Mouse (Mus musculus): ENCODE measurements around the gene Chchd6. TPM values are rescaled to one million over a fixed set of nuclear protein-coding genes. Genes with fewer than 3 reads are reported as not detected.
A peak's percentile ranks its signal among the peaks of the same experiment; 100 is the strongest.

Chchd6 gene
- total and polyA plus RNA-seq, 3 experiments = 4.7 to 15.8 (median 7.1) TPM

DNA sequence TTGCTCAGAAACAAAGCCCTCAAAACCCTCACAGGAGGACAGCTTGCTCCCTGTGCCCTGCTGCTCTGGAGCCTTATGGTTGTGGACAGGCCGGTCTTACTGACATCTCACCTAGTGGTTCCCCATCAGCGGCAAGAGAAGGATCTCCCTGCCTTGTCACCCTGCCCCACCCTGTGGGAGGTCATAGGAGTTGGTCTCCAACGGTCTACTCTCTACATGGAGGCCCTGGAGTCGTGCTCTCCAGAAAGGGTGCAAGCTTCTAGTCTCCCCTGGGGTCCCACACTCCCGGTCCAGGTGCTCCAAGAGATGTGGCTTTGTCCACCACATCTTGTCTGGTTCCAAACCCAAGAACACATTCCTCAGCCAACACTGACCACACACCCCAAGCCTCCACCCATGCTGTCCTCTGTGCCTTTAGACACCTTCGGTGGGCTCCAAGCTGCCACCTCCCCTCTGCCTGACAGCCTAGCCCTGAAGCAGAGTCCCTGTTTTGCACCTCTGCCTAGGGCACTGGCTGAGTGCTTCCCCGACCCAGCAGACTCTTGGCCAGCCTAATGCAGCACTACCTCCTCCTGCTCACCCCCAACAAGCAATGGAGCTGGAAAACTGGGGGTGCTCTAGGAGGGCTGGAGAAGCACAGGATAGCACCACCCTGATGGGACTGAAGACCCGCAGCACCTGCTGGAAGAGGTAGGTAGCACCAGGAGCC lies 234.6 kb downstream of the Chchd6 start:
- H3K9me3 ChIP-seq (replicated peaks) = no peaks in the 10 kb centered on the region
- peak overlapping the region; percentile 81 for H3K4me3 ChIP-seq (ENCODE audit: low read depth, low read length)
- H3K4me1 ChIP-seq (ENCODE audit: insufficient read depth, low read depth, low read length) = peaks cover 63% of the 10 kb centered on the region
- peak; percentile 78 for ATAC-seq (ENCODE audit: extremely low read depth, insufficient number of reproducible peaks, low FRiP score, poor library complexity, severe bottlenecking)
- peaks cover 40% of the 10 kb centered on the region for H3K36me3 ChIP-seq (replicated peaks)
- no peak for TF ChIP-seq GATA2 (IDR thresholded peaks at IDR 0.05; ENCODE audit: borderline replicate concordance, low read depth, low read length)
- no peak for TF ChIP-seq GATA1 (IDR thresholded peaks at IDR 0.05; ENCODE audit: borderline replicate concordance, low read length)
- TF ChIP-seq TAL1 (conservative IDR thresholded peaks at IDR 0.05; ENCODE audit: low read depth, low read length) = no peak
- TF ChIP-seq POLR2AphosphoS5 (IDR thresholded peaks at IDR 0.05; ENCODE audit: insufficient replicate concordance, low read depth, low read length) = no peak
- no peak for TF ChIP-seq CTCF (IDR thresholded peaks at IDR 0.05; ENCODE audit: low read depth, low read length)
- peaks cover 25% of the 10 kb centered on the region for H3K27me3 ChIP-seq (ENCODE audit: insufficient read depth, low read length)
- peak; percentile 67 for DNase-seq (ENCODE audit: low spot score)

DNA sequence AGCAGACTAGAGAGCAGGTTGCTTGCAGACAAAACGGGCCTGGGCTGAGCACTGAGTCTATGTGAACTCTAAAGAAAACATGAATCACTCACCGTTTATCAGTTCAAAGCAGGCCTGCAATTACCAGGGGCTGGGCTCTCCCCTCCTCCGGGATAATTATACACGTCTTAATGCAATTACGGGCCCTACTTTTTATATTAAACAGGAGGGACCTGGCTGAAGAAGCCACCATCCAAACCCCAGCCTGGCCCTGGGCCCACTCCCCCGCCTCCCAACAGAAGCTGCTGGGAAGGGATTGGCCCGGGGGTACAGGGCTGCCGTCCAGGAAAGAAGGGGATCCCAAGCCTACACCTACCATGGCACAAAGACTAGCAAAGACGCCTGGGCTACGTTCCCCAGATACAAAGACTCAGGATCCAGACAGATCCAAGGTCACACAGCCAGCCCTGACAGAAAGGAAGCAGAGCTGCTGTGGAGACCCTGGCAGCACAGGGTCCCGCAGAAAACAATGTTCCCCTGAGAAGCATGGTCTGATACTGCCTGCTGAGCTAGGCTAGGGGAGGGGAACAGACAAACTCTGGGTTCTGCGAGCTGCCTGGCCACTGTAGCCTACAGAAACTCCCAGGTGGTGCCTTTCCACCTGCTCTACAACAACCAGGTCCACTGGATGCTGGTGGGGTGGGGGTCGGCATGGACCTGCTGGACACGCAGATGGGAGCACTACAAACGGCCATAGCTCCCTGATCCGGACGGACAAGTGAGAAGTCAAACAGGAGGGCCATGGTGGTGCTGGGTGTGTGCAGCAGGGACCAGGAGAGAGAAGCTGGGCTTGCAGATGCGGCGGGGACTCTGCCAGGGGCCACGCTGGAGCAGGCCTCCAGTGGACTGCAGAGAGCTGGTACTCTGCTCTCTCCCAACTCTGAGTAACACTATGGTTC lies 235.4 kb downstream of the Chchd6 start:
- ATAC-seq (ENCODE audit: extremely low read depth, insufficient number of reproducible peaks, low FRiP score, poor library complexity, severe bottlenecking) (no peak), DNase-seq (ENCODE audit: low spot score) (no peak)
- Histone ChIP-seq H3K36me3 (replicated peaks) (peaks cover 48% of the 10 kb centered on the region), H3K4me3 (ENCODE audit: low read depth, low read length) (peak overlapping the region; percentile 81; the same call in 1 of the 2 replicates), H3K9me3 (replicated peaks) (no peaks in the 10 kb centered on the region), H3K4me1 (ENCODE audit: insufficient read depth, low read depth, low read length) (peaks cover 63% of the 10 kb centered on the region), H3K27me3 (ENCODE audit: insufficient read depth, low read length) (peaks cover 18% of the 10 kb centered on the region)
- no peak for TF ChIP-seq CTCF (IDR thresholded peaks at IDR 0.05; ENCODE audit: low read depth, low read length)
- no peak for TF ChIP-seq GATA2 (IDR thresholded peaks at IDR 0.05; ENCODE audit: borderline replicate concordance, low read depth, low read length)
- no peak for TF ChIP-seq GATA1 (IDR thresholded peaks at IDR 0.05; ENCODE audit: borderline replicate concordance, low read length)
- TF ChIP-seq TAL1 (conservative IDR thresholded peaks at IDR 0.05; ENCODE audit: low read depth, low read length) = no peak
- no peak for TF ChIP-seq POLR2AphosphoS5 (IDR thresholded peaks at IDR 0.05; ENCODE audit: insufficient replicate concordance, low read depth, low read length)

- H3K36me3 ChIP-seq (replicated peaks) = peaks cover 57% of the 10 kb centered on the region
- no peak overlapping the region; the same call in 1 of the 2 replicates for H3K4me3 ChIP-seq (ENCODE audit: low read depth, low read length)
- no peaks in the 10 kb centered on the region for H3K9me3 ChIP-seq (replicated peaks)
- H3K27me3 ChIP-seq (ENCODE audit: insufficient read depth, low read length) = peaks cover 16% of the 10 kb centered on the region
- peaks cover 57% of the 10 kb centered on the region for H3K4me1 ChIP-seq (ENCODE audit: insufficient read depth, low read depth, low read length)
- ATAC-seq (ENCODE audit: extremely low read depth, insufficient number of reproducible peaks, low FRiP score, poor library complexity, severe bottlenecking) (no peak), DNase-seq (ENCODE audit: low spot score) (no peak)
- TF ChIP-seq POLR2AphosphoS5 (IDR thresholded peaks at IDR 0.05; ENCODE audit: insufficient replicate concordance, low read depth, low read length) (no peak), CTCF (IDR thresholded peaks at IDR 0.05; ENCODE audit: low read depth, low read length) (no peak), TAL1 (conservative IDR thresholded peaks at IDR 0.05; ENCODE audit: low read depth, low read length) (no peak), GATA2 (IDR thresholded peaks at IDR 0.05; ENCODE audit: borderline replicate concordance, low read depth, low read length) (no peak), GATA1 (IDR thresholded peaks at IDR 0.05; ENCODE audit: borderline replicate concordance, low read length) (no peak)
These were observed 236.3 kb downstream of the Chchd6 start for GRCm38 (mm10) chr6:89359192-89359591.

DNA sequence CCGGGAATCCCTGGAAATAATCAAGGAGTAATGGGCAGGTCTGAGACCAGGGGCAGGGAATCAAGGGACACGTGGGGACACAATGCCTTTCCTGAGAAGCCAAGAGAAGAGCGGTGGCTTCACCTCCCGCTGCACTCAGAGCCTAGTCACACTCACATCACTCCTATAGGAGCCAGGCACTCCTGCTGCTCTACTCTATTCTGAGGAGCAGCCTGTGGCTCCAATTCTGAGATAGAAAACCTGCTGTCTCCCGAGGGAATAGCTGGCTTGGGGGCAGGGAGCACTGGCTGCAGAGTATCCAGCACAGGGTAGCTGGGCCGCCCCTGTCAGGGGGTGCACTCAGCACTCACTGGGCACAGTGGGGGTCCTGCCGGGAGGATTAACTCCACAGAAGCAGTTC lies 239.8 kb downstream of the Chchd6 start:
- Histone ChIP-seq H3K36me3 (replicated peaks) (peaks cover 91% of the 10 kb centered on the region), H3K27me3 (ENCODE audit: insufficient read depth, low read length) (no peaks in the 10 kb centered on the region)
- DNase-seq (ENCODE audit: low spot score) = no peak

DNA sequence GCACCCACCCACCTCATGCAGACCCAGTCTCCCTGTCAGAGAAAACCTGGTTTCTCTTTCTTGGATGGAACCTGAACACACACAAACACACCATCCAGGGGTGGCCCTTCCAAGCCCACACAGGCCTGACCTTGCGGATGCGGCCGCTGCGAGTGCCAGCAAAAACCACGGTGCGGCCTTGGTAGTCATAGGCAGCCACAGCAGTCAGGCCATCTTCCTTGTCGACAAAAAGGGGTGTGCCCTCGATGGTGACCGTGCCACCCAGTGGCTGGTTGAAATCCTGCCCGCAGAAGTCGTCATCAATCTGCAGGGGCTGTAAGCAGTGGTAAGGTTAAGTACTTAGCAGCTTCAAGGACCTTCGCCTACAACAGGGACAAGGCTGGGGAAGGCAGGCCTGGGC lies 240.7 kb downstream of the Chchd6 start:
- H3K27me3 ChIP-seq (ENCODE audit: insufficient read depth, low read length) = no peaks in the 10 kb centered on the region
- H3K9me3 ChIP-seq (replicated peaks) = no peaks in the 10 kb centered on the region
- H3K4me3 ChIP-seq (ENCODE audit: low read depth, low read length) = no peak overlapping the region
- peaks cover 95% of the 10 kb centered on the region for H3K36me3 ChIP-seq (replicated peaks)
- DNase-seq (ENCODE audit: low spot score) (no peak), ATAC-seq (ENCODE audit: extremely low read depth, insufficient number of reproducible peaks, low FRiP score, poor library complexity, severe bottlenecking) (no peak)
- peaks cover 20% of the 10 kb centered on the region for H3K4me1 ChIP-seq (ENCODE audit: insufficient read depth, low read depth, low read length)
- TF ChIP-seq GATA2 (IDR thresholded peaks at IDR 0.05; ENCODE audit: borderline replicate concordance, low read depth, low read length) = no peak
- TF ChIP-seq TAL1 (conservative IDR thresholded peaks at IDR 0.05; ENCODE audit: low read depth, low read length) = no peak
- TF ChIP-seq POLR2AphosphoS5 (IDR thresholded peaks at IDR 0.05; ENCODE audit: insufficient replicate concordance, low read depth, low read length) = no peak
- no peak for TF ChIP-seq GATA1 (IDR thresholded peaks at IDR 0.05; ENCODE audit: borderline replicate concordance, low read length)
- no peak for TF ChIP-seq CTCF (IDR thresholded peaks at IDR 0.05; ENCODE audit: low read depth, low read length)

More for the DNA sequence above, 239.8 kb downstream of the Chchd6 start:
- H3K4me1 ChIP-seq (ENCODE audit: insufficient read depth, low read depth, low read length) = peaks cover 29% of the 10 kb centered on the region
- H3K9me3 ChIP-seq (replicated peaks) = no peaks in the 10 kb centered on the region
- TF ChIP-seq CTCF (IDR thresholded peaks at IDR 0.05; ENCODE audit: low read depth, low read length) (no peak), TAL1 (conservative IDR thresholded peaks at IDR 0.05; ENCODE audit: low read depth, low read length) (no peak), GATA2 (IDR thresholded peaks at IDR 0.05; ENCODE audit: borderline replicate concordance, low read depth, low read length) (no peak), GATA1 (IDR thresholded peaks at IDR 0.05; ENCODE audit: borderline replicate concordance, low read length) (no peak), POLR2AphosphoS5 (IDR thresholded peaks at IDR 0.05; ENCODE audit: insufficient replicate concordance, low read depth, low read length) (no peak)
- ATAC-seq (ENCODE audit: extremely low read depth, insufficient number of reproducible peaks, low FRiP score, poor library complexity, severe bottlenecking) = no peak
- H3K4me3 ChIP-seq (ENCODE audit: low read depth, low read length) = no peak overlapping the region

DNA sequence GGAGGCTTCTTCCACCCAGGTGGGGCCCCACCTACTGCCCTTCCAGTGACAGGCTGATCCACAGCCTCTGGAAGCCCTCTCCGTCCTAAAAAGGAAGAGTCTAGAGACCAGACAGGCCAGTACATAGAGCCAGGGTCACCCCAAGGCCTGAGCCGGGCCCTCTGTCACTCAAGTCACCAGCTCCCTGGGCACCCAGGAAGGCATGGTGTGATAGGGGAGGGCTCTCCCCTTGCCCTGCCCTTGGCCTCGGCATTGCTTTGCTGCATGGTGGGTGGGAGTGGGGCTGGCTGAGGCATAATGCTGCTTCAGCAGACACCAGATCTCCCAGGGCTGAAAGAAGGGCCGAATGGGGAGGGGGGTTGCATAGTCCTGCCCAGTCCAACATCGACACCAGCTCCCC lies 241.4 kb downstream of the Chchd6 start:
- Histone ChIP-seq H3K9me3 (replicated peaks) (no peaks in the 10 kb centered on the region), H3K4me1 (ENCODE audit: insufficient read depth, low read depth, low read length) (peaks cover 13% of the 10 kb centered on the region), H3K27me3 (ENCODE audit: insufficient read depth, low read length) (no peaks in the 10 kb centered on the region), H3K4me3 (ENCODE audit: low read depth, low read length) (no peak overlapping the region), H3K36me3 (replicated peaks) (peaks cover 96% of the 10 kb centered on the region)
- TF ChIP-seq GATA1 (IDR thresholded peaks at IDR 0.05; ENCODE audit: borderline replicate concordance, low read length) (no peak), GATA2 (IDR thresholded peaks at IDR 0.05; ENCODE audit: borderline replicate concordance, low read depth, low read length) (no peak), CTCF (IDR thresholded peaks at IDR 0.05; ENCODE audit: low read depth, low read length) (no peak), POLR2AphosphoS5 (IDR thresholded peaks at IDR 0.05; ENCODE audit: insufficient replicate concordance, low read depth, low read length) (no peak), TAL1 (conservative IDR thresholded peaks at IDR 0.05; ENCODE audit: low read depth, low read length) (no peak)
- ATAC-seq (ENCODE audit: extremely low read depth, insufficient number of reproducible peaks, low FRiP score, poor library complexity, severe bottlenecking) (no peak), DNase-seq (ENCODE audit: low spot score) (no peak)

Data from G1E (cell line).